Mouse (Mus musculus): ENCODE data around the gene Ccnb1.
"Not testable (repeated sequence)": the region's sequence is repeated elsewhere in the genome, so short reads cannot be mapped to it uniquely, and the experiment has no call there.

Gene Ccnb1

DNA sequence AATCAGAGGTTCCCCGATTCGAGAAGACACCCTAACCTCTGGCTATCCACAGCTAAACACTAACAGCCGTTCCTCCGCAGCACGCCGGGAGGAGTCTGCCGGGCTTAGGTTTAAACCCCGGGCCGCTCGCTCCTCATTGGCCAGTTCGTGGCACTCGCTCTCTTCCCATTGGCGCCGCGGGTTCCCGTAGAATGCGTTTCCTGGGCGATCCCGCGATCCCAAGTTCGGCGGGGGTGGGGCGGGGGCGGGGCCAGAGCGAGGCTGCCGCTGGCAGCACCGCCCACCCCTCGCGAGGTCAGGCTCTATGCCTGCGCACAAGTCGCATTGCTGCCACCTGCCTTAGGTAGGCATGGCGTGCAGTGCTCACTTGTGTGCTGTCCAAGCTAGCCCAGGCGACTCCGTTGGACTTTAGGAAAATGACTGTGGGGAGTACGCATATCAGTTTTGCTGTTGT lies at the start of gene Ccnb1:
Gene Ccnb1, minus strand, starts transcription at position 157 of the 454 bp plus-strand sequence.
- in situ Hi-C loops (cut with MboI; ENCODE audit: low sequenced_read_pairs): no loop called here

DNA sequence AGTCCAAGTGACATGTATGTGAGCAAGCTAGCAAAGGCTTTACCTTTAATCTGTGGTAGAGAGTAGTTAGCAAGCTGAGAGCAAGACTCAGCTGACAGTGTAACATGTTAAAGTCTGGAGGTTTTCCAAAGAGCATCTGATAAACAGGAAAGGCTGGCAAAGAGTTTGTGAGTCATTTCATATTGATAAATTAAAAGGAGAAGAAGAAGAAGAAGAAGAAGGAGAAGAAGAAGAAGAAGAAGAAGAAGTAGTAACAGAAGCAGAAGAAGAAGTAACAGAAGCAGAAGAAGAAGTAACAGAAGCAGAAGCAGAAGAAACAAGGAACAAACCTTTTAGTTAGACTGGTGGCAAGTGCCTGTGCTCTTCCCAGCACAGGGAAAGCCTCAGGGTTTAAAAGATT lies 48.4 kb upstream of the Ccnb1 start:
- in situ Hi-C loops (cut with MboI; ENCODE audit: low sequenced_read_pairs): no loop called here

DNA sequence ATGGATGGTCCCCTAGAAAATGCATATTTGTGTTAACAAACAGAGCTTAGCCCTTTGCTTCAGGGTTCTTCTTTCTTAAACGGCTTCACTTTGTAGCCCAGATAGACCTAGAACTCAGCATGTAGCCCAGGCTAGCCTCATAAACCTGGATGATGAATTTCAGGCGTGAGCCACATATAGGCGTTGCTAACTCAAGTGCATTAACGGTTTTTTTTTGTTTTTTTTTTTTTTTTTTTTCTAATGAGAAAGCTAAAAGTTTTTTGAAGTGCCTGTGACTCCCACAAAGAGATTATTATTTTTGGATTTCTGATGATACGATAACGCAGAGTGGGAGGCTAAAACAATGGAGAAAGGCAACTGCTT lies 47.3 kb upstream of the Ccnb1 start:
- in situ Hi-C loops (cut with MboI; ENCODE audit: low sequenced_read_pairs): no loop called here

DNA sequence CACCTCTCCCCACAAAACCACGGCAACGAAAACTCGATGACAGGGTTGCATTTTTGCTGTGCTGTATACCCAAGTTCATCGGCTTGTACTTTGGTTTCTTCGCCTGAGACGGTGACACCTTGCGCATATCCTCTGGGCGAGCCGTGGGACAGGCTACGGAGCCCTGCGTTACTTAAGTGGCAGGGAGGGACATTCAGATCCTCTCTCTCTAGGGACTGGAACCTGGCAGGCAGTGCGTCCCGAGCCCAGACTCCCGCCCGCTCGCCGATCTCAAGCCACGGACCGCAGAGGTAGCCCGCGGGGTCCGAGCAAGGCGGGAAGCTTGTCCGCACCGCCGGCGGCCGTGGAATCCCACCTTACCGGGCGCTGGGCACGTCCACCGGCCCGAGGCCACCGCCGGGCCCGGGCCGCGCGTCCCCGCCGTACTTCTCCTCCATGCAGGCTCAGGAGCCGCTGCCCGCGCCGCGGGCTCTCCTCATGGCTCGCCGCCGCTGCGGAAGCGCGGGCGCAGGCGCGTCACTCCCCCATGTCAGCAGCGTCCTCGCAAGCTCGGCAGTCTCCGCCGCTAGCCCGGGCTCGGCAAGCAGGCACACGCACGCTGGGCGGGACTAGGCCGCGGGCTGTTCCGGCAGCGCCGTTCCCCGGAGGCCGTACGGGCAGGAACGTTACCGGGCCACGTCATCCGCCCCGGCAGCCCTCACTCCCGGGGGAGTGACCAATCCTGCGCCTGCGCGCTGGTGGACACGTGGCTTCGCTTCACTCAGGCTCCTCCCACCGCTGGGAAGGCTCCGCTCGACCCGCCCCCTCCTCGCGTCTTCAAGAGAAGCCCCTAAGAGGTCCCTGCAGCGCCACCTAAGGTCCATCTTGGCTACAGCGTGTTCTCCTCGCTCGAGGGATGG lies 46.6 kb upstream of the Ccnb1 start, which contains the start of gene Slc30a5:
Gene Slc30a5, minus strand, starts transcription at position 687 of the 899 bp plus-strand sequence.
- in situ Hi-C loops (cut with MboI; ENCODE audit: low sequenced_read_pairs): no loop called here

DNA sequence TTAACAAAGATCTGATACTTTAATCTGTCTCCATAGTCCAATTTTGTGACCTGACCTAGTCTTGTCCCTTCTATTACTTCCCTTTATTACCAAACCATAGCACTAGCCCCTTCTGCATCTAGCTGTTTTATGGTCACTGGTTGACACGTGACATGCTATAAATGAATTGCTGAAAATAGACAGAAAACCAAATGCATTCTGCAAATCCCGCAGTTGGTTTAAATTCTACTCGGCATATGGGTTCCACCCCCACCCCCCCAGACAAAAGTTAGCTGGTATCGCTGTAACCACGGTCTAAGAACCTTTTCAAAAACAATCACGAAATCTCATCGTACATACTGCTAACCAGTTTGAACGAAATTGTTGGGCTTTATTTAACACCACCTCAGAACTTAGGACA lies 45.8 kb upstream of the Ccnb1 start:
- in situ Hi-C loops (cut with MboI; ENCODE audit: low sequenced_read_pairs): no loop called here

DNA sequence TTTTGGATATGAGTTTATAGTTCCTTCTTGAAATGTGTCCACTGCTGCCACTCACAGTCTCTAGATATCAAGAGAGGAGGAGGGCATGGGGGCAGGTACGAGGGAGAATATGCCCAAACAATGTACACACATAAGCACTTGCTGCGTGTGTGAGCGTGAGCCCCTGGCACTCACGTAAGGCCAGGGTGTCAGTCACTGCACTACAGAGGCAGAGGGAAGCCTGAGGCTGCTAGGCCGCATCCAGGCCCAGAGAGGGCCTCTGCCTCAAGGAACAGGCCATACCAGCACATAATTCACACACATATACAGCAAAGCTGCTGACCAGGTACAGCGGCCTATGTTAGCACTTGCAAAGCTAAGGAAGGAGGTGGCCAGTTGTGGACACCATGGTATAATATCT lies 44.8 kb upstream of the Ccnb1 start:
- in situ Hi-C loops (cut with MboI; ENCODE audit: low sequenced_read_pairs): no loop called here

DNA sequence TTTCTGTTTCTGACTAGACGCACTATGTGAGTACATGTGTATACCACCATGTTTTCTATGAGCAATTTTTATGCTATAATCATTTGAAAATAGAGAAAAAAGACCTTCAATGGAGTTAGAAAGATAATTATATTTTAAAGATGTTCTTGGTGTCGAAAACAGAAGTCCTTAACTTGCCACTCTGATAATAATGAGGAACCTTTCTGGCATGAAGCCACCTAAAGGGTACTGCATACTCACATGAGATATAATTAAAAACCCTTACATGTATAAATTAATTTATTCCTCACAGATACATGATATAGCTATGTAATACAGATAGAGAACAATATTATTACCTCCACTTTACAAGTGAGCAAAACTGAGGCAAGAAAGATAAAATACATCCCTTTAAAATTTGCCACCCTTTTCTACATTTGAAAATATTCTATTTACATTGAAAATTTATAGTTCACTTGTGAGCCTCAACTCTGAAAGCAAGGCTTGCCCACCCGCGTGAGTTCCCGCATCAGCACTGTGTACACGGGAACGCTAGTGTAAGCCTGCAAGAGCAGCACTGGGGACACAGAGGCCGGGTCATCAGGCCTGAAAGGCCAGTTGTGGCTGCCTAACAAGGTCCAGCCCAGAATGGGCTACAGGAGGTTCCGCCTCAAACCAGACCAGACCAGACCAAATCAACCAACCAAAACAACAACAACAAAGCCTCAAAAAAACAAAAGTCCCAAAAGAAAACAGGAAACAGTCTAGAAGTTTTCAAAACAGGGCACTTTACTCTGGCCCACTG lies 39.4 kb upstream of the Ccnb1 start:
- in situ Hi-C loops (cut with MboI; ENCODE audit: low sequenced_read_pairs): no loop called here

DNA sequence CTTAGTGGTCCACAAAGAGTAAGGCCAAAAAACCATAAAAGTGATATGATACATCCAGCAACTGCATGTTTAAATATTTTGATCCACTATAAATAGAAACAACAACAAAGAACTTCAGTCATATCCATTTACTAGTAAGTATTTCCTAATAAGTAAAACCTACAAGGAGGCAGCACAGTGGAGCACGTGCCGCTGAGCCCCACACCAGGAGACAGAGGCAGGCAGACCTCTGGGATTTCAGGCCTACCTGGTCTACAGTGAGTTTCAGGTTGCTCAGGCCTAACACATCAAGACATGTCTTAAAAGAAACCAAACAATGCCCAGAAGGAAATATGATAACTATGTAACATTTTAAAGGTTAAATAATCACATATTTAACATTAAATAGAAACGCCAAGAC lies 38.5 kb upstream of the Ccnb1 start:
- in situ Hi-C loops (cut with MboI; ENCODE audit: low sequenced_read_pairs): loop anchor here (25.0 kb wide), 1 partner anchor 788 kb away; no protein-coding TSS in a partner anchor

DNA sequence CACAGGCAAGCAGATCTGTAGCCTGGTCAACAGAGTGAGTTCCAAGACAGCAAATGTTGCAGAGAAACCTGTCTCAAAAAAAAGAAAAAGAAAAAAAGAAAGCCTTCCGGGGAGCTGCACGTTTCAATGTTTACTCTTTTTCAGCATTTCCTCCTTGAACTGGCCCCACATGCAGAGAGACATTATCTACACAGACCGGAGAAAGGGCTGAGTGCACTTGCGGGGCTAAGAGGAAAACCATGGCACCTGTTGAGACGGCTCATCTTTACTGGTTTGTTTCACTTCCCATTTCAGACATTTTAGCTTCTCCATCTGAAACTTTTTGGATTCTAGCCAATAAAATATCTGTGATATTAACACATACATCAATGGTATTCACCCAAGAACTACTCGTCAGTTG lies 37.9 kb upstream of the Ccnb1 start:
- in situ Hi-C loops (cut with MboI; ENCODE audit: low sequenced_read_pairs): loop anchor here (25.0 kb wide), 1 partner anchor 787 kb away; no protein-coding TSS in a partner anchor

DNA sequence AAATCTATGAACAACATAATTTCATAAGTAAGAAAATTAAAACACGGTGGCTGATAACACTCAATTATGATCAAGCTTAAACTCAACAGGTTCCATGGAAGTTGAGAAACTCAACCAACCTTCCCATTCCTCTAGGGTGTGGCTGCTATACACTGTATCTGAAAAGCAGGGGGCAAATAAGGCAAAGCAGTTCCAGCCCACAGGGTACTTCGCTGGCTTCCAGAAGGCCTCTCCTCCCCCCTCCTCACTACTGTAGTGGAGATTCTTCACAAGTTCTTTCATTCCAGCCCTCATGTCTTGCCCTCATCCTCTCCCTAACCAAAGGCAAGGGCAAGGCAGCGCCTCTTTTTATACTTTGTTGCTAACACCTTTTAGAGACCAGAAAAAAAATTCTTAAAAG lies 37.5 kb upstream of the Ccnb1 start:
- in situ Hi-C loops (cut with MboI; ENCODE audit: low sequenced_read_pairs): loop anchor here (25.0 kb wide), 1 partner anchor 787 kb away; no protein-coding TSS in a partner anchor

DNA sequence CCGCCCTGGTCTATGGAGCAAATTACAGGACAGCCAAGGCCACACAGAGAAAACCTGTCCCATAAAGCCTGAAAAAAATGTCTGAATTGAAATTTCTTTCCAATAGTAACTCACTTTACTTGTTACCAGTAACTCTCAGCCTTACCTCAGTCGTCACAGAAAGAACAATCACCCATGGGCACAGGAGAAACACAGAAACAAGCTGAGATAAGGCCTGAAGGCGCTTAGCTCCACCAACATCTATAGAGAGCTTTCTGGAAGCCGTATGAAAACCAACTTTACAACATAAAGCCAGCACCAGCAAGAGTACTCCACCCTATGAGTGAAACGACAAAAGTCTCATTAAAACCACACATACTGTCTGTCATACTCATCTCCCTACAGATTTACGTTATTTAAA lies 28.1 kb upstream of the Ccnb1 start:
- in situ Hi-C loops (cut with MboI; ENCODE audit: low sequenced_read_pairs): loop anchor here (25.0 kb wide), 1 partner anchor 777 kb away; no protein-coding TSS in a partner anchor

DNA sequence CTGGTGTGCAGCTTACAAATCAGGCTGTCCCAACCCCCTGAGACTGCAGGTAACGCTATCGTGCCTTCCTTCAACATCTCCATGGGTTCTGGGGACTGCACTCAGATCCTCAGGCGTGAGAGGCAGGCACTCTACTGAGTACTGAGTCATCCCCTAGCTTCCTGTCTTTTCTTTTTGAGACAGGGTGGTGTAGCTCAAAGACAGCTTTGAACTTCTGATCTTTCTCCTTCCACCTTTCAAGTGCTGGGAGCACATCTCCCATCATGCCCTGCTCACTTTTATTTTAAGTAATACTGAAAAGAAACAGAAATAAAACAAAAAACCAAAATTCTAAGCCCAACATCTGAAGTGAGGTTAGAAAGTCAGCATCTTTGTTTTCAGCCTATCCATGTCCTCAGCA lies 19.4 kb upstream of the Ccnb1 start:
- in situ Hi-C loops (cut with MboI; ENCODE audit: low sequenced_read_pairs): loop anchor here (25.0 kb wide), 1 partner anchor 768 kb away; no protein-coding TSS in a partner anchor

DNA sequence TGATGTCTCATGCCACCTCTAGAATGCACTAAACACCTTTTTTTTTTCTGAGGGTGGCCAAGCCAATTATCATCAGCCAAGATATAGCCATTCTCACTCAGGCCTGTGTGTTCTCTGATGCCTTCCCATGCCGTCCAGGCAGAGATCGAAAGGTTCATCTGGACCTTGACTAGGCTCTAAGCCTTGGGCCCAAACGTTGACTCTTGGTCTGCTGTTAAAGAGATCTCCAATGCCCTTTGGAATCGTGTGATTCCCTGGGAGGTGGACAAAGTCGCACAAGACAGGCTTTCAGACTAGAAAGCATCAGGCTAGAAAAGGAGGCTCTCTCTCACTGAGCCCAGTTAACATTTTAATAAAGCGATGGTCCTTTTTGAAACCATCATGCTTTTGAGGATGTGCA lies 10.8 kb upstream of the Ccnb1 start:
- in situ Hi-C loops (cut with MboI; ENCODE audit: low sequenced_read_pairs): no loop called here

DNA sequence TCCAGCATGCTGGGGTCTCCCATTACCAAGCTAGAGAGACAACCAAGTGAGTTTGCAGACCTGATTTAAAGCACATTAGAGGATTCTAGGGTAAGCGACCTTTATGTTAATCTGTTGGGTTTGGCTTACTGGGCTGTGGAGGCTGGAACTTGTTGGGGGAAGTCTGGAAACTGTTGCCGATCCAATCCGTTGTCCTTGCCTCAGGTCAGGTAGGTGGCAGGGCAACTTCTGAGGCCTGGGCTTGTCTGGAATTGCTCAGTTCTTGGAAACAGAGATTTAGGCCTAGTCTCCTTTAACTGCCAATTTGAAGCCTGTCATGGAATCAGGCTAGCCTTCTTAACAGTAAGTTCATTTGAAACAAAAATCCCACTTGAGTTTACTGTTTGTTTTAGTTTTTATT lies 2.7 kb upstream of the Ccnb1 start:
- in situ Hi-C loops (cut with MboI; ENCODE audit: low sequenced_read_pairs): no loop called here

DNA sequence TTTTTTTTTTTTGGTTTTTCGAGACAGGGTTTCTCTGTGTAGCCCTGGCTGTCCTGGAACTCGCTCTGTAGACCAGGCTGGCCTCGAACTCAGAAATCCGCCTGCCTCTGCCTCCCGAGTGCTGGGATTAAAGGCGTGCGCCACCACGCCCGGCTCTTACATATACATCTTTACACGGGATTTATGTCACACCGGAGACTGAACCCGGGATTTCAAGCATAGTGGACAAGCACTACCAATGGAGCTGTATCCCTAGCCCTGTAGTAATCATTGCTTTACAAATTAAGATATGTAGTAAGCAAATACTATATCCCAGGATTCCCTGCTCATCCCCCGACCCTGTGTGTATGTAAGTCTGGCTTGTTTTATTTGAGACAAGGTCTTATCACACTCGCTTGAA lies 1.7 kb upstream of the Ccnb1 start:
- in situ Hi-C loops (cut with MboI; ENCODE audit: low sequenced_read_pairs): not testable (repeated sequence)

DNA sequence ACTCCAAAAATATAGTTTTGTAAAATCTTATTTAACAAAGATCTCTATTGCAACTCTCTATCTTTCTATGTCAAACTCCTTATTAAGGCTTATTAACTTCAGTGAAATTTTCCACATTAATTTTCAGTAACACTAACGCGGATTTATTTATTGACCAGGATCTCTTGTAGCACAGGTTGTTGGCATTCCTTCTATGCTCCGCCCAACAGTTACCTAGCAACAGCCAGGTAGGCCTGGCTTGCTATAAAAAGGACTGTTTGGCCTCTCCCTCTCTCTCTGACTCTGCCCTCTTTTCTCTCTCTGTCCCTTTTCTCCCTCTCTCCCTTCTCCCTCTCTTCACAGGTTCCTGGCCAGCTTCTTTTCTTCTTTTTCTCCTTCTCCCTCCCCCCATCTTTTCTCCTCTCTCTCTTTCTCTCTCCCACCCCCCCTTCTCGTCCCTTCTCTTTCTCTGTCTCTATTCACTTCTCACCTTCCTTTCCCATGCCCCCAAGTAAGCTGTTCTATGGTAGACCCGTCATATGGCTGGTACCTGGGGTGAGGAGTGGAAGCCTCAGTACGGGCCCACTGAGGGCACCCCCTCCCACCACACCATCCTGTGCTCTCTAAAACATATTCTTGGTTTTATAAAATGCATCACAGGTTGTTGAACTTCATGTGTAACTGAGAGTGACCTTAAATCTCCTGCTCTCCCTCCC lies 1.1 kb upstream of the Ccnb1 start:
- in situ Hi-C loops (cut with MboI; ENCODE audit: low sequenced_read_pairs): no loop called here

DNA sequence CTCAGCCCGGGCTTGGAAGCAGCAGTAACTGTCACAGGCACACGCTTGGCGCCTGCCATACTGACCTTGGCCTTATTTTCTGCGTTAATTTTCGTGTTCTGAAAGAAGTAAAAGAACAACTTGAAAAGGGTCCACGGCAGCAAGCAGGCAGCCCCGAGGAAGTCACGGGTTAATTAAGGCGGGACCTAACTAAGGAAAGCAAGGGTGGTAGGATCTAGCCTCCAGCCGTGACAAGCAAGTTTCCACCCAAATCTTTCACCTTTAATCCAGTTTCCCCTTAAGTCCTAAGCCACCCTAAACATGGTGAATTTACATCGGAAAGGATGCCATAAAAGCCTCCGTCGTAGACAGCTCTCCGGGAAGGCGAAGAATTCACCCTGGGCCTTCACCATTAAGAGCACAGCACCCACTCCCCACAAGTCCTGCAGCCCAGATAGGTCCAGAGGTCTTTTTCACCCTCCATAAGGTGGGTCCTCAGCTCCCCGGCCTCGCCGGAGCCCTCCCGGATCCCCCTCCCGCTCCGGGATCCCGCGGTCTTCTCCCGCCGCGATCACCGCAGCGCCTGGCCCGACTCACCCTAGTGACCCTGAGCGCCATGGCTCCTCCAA lies 460 bp downstream of the Ccnb1 start:
- in situ Hi-C loops (cut with MboI; ENCODE audit: low sequenced_read_pairs): no loop called here

DNA sequence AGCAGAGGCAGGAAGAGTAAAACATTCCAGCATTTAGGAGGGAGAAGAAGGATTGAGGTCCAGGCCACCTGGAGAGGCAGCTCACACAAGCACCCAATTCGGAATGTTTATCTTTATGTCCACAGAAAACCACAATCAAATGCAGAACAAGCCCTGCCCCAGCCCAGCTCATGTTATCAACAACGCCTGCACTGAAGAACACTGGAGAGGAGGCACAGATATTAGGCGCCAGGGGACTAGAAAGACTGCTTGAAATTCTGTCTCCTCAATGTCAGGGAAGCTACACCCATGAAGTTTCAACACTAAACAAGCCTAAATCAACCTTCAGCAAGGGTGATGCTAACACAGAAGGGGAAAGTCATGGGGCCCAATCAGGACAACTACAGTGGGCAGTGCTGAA lies 8.9 kb downstream of the Ccnb1 start:
- in situ Hi-C loops (cut with MboI; ENCODE audit: low sequenced_read_pairs): no loop called here

DNA sequence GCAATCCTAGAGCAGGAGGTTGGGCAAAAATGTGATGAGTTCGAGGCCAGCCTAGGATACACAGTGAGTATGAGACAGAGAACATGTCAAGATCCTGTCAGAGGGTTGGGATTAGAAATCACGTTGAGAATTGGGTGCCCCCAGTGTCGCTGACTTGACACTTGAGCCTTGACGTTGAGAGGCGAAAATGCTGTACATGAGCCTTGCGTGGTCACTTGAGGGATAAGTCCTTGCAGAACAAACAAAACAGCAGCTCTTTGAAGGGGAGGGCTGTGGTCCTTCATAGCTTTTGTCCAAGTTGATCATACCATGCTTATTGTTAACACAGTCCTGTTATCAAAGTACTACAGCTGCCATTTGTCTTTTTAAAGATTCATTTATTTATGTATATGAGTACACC lies 9.7 kb downstream of the Ccnb1 start:
- in situ Hi-C loops (cut with MboI; ENCODE audit: low sequenced_read_pairs): no loop called here

DNA sequence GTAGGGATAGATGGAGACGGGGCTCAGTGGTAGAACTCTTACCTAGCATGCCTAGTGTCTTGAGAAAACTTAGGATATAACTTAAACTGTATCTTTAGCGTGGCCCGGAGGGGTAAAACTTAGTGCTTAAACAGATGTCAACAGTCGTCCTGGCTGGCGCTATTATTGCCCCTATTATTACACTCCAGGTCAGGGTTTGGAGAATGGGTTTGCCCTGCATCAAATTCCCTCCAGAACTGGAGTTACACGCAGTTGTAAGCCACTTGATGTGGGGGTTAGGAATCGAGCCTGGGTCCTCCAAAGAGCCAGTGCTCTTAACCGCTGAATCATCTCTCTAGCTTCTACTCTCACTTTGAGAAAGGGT lies 10.3 kb downstream of the Ccnb1 start:
- in situ Hi-C loops (cut with MboI; ENCODE audit: low sequenced_read_pairs): no loop called here
